Mouse (Mus musculus) lung, postnatal 0 days (tissue): ENCODE data around the gene Iqgap1.

Experiments
- CTCF ChIP-seq: IDR thresholded peaks from 2 replicates; pipeline ENCODE4 v1.5.1; 2016; ENCODE audit warnings: antibody characterized with exemption, mild to moderate bottlenecking
- EP300 ChIP-seq: IDR thresholded peaks from 2 replicates; pipeline ENCODE4 v1.6.1; 2016; ENCODE audit warnings: antibody characterized with exemption, mild to moderate bottlenecking, control low read depth

GRCm38 (mm10) chr7:80825843-80826403 is at the start of gene Iqgap1:
- TF ChIP-seq CTCF = no peak
- TF ChIP-seq EP300 = no peak
